Comparison of ENCODE assay signal across 8 mouse cellular contexts in genomic region chr5:31240637-31241521, GRCm38 (mm10). TPM values are rescaled to one million over a fixed set of nuclear protein-coding genes. Genes with fewer than 3 reads are reported as not detected.
DNase-seq lines count a peak whose midpoint lies in the region; ATAC-seq lines count a peak whose summit lies in the region.

TSS of gene Nrbp1 (plus strand) at chr5:31240864.
TSS of gene Gm9970 (minus strand) at chr5:31241232.

- H3K4me3 ChIP-seq in intestine, embryonic 15.5 days (replicated peaks): peak within 1 kb of the TSS; percentile 99

- under 1% methylated on average over 81 of the region's 103 CpGs for WGBS in intestine, embryonic 15.5 days

- 0 out of 2 replicates have a peak, but pooled peaks cover 7% of the 10 kb centered on the region for H3K4me1 ChIP-seq in intestine, embryonic 15.5 days (replicated peaks)

- no peaks in the 10 kb centered on the region for H3K27me3 ChIP-seq in intestine, embryonic 15.5 days (replicated peaks)

- H3K36me3 ChIP-seq in intestine, embryonic 15.5 days: peaks cover 18% of the 10 kb centered on the region

- intact Hi-C loops in left cerebral cortex, postnatal 25 days (cut with DNase I): loop anchor here (1.0 kb wide), 1 partner anchor 20 kb away; no protein-coding TSS in a partner anchor

- H3K4me2 ChIP-seq in intestine, embryonic 15.5 days (replicated peaks): peak within 1 kb of the TSS; percentile 80

- H3K27ac ChIP-seq in intestine, embryonic 15.5 days: peak within 1 kb of the TSS; percentile 99

- ATAC-seq in intestine, embryonic 15.5 days: peak; percentile 99

- H3K9ac ChIP-seq in intestine, embryonic 15.5 days: peak within 1 kb of the TSS; percentile 99

- no peaks in the 10 kb centered on the region for H3K9me3 ChIP-seq in intestine, embryonic 15.5 days

- peak; percentile 98 for DNase-seq in adrenal gland, adult 2 months
- peak; percentile 98 for DNase-seq in embryo, embryonic 11 days
- peak; percentile 97 for DNase-seq in gastrocnemius, postnatal 25 days
- DNase-seq in left cerebral cortex, postnatal 25 days (ENCODE audit: low spot score in 2 of 2): peak; percentile 96 to 97
- peak; percentile 96 for DNase-seq in mesoderm, embryonic 11.5 days (ENCODE audit: low read depth, low spot score)
- DNase-seq in right cerebral cortex, postnatal 25 days: peak; percentile 96
- DNase-seq in urinary bladder, postnatal 36 days (ENCODE audit: low spot score in 2 of 2): peak; percentile 90 to 95

RNA-seq across cellular contexts. Expression of gene Nrbp1, which starts in this region (rescaled TPM):
- 10 to 100 TPM; 78.2 to 84.9 TPM for total RNA-seq in adrenal gland, adult 2 months (2021)
- 180 and 229 TPM in 2 replicates for polyA plus RNA-seq in adrenal gland, adult 2 months (2012; rRNA removed)
- 10 to 100 TPM; 52.2 to 55.9 TPM for total RNA-seq in gastrocnemius, postnatal 25 days (2021)
- 133 and 136 TPM in 2 replicates for polyA plus RNA-seq in intestine, embryonic 15.5 days (2015; fragmentation: Nextera tagmentation; extraction: Ambion mirVana)
- 10 to 100 TPM; 81.8 to 83.1 TPM for total RNA-seq in left cerebral cortex, postnatal 25 days (2021)

RNA-seq across cellular contexts. Expression of gene Gm9970, which starts in this region (rescaled TPM):
- total RNA-seq in adrenal gland, adult 2 months (2021): not detected
- 3.7 and 3.9 TPM in 2 replicates for polyA plus RNA-seq in adrenal gland, adult 2 months (2012; rRNA removed)
- not detected for total RNA-seq in gastrocnemius, postnatal 25 days (2021)
- 0.33 TPM in 1 of 2 replicates, not detected in the other for polyA plus RNA-seq in intestine, embryonic 15.5 days (2015; fragmentation: Nextera tagmentation; extraction: Ambion mirVana)
- total RNA-seq in left cerebral cortex, postnatal 25 days (2021): not detected

Comparison
In these comparisons a context has a peak if more than half of its experiments do, and no peak if none do; other contexts are left out.
1. Peak in every context shown above with its lines: DNase-seq, ATAC-seq, H3K4me3 ChIP-seq and H3K27ac ChIP-seq.